In the genomic region with DNA sequence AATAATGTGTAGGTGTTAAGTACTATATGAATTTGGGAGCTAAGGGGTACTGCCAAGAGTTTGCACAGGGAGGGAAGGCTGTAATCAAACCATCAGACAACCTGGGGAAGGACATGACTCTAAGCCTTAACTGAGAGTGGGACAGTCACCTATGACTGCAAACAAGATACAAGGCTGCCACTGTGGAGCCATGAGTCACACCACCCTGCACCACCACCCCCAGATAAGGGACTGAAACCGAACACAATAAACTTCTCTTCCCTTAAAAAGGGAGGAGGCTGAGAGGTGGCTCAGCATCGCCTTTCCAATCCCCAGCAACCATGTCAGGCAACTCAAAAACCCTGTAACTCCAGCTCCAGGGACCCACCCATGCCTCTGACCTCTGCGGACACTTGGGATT, we compare ENCODE assay signal across 14 mouse cellular contexts. TPM values are rescaled to one million over a fixed set of nuclear protein-coding genes. Genes with fewer than 3 reads are reported as not detected.
DNase-seq lines count a peak whose midpoint lies in the region; ATAC-seq lines count a peak whose summit lies in the region.
"Had no signal": no experiment of that assay in that cellular context is flagged by ENCODE, and none has a peak within 500 bp of the region (broad histone marks: within the 10 kb centered on the region; RNA-seq: fewer than 3 reads in every experiment).

No protein-coding gene starts in this region.

- no peak overlapping the region for H3K4me2 ChIP-seq in embryonic facial prominence, embryonic 11.5 days (ENCODE audit: low read depth, low read length)
- peak overlapping the region; percentile 89; the same call in 1 of the 2 replicates for H3K4me2 ChIP-seq in kidney, embryonic 16.5 days (replicated peaks; ENCODE audit: low read depth, low read length)
- 0 out of 2 replicates have a peak overlapping the region, but pooled peaks have one; percentile 1 for H3K4me2 ChIP-seq in neural tube, embryonic 15.5 days

- peaks cover 5% of the 10 kb centered on the region for H3K36me3 ChIP-seq in embryonic facial prominence, embryonic 11.5 days (replicated peaks; ENCODE audit: control insufficient read depth, insufficient read depth, low read depth, low read length)
- H3K36me3 ChIP-seq in embryonic facial prominence, embryonic 10.5 days (replicated peaks): peaks cover 44% of the 10 kb centered on the region
- peaks cover 32% of the 10 kb centered on the region for H3K36me3 ChIP-seq in kidney, embryonic 16.5 days (ENCODE audit: insufficient read depth, low read length)
- H3K36me3 ChIP-seq in neural tube, embryonic 15.5 days: peaks cover 33% of the 10 kb centered on the region

- H3K4me3 ChIP-seq in embryonic facial prominence, embryonic 11.5 days (ENCODE audit: low read depth, low read length): no peak overlapping the region
- H3K4me3 ChIP-seq in embryonic facial prominence, embryonic 10.5 days: no peak overlapping the region
- no peak overlapping the region for H3K4me3 ChIP-seq in kidney, embryonic 16.5 days (ENCODE audit: low read length)
- H3K4me3 ChIP-seq in neural tube, embryonic 15.5 days (replicated peaks): no peak overlapping the region

- H3K27ac ChIP-seq in embryonic facial prominence, embryonic 11.5 days (replicated peaks; ENCODE audit: low read depth, low read length): no peak overlapping the region
- H3K27ac ChIP-seq in embryonic facial prominence, embryonic 10.5 days (replicated peaks): no peak overlapping the region
- no peak overlapping the region for H3K27ac ChIP-seq in kidney, embryonic 16.5 days (ENCODE audit: low read length)
- H3K27ac ChIP-seq in neural tube, embryonic 15.5 days (replicated peaks): no peak overlapping the region

- H3K9me3 ChIP-seq in embryonic facial prominence, embryonic 11.5 days (replicated peaks; ENCODE audit: control insufficient read depth, low read length): no peaks in the 10 kb centered on the region
- no peaks in the 10 kb centered on the region for H3K9me3 ChIP-seq in embryonic facial prominence, embryonic 10.5 days
- H3K9me3 ChIP-seq in kidney, embryonic 16.5 days (ENCODE audit: low read length): no peaks in the 10 kb centered on the region
- no peaks in the 10 kb centered on the region for H3K9me3 ChIP-seq in neural tube, embryonic 15.5 days (replicated peaks)

- peaks cover 5% of the 10 kb centered on the region for H3K4me1 ChIP-seq in embryonic facial prominence, embryonic 11.5 days (ENCODE audit: control insufficient read depth, insufficient read depth, low read length)
- peaks cover 35% of the 10 kb centered on the region for H3K4me1 ChIP-seq in embryonic facial prominence, embryonic 10.5 days
- H3K4me1 ChIP-seq in kidney, embryonic 16.5 days (ENCODE audit: insufficient read depth, low read length): peaks cover 29% of the 10 kb centered on the region
- peaks cover 53% of the 10 kb centered on the region for H3K4me1 ChIP-seq in neural tube, embryonic 15.5 days

- DNase-seq in embryonic facial prominence, embryonic 11.5 days (ENCODE audit: low spot score): no peak
- DNase-seq in embryonic facial prominence, embryonic 10.5 days (ENCODE audit: low spot score): no peak
- no peak for DNase-seq in kidney, postnatal 14 days
- peak; percentile 65 for DNase-seq in liver
- DNase-seq in urinary bladder, adult 18-20 months (ENCODE audit: low spot score in 2 of 2): no peak
- no peak for DNase-seq in urinary bladder, postnatal 10 days (ENCODE audit: low spot score)
- DNase-seq: cerebellum, postnatal 25 days; kidney, postnatal 36 days; lung, embryonic 14.5 days; midbrain, embryonic 14.5 days; right cerebral cortex, postnatal 25 days had no signal

- no peak for ATAC-seq in embryonic facial prominence, embryonic 11.5 days (replicated peaks; ENCODE audit: insufficient number of reproducible peaks, low FRiP score, low TSS enrichment, low read depth)
- no peak for ATAC-seq in kidney, embryonic 16.5 days (ENCODE audit: low FRiP score, low TSS enrichment)
- no peak for ATAC-seq in neural tube, embryonic 15.5 days (ENCODE audit: low FRiP score)
- ATAC-seq: hindbrain, embryonic 16.5 days had no signal

- H3K27me3 ChIP-seq in embryonic facial prominence, embryonic 11.5 days (ENCODE audit: control insufficient read depth, insufficient read depth, low read length): no peaks in the 10 kb centered on the region
- H3K27me3 ChIP-seq in embryonic facial prominence, embryonic 10.5 days (replicated peaks; ENCODE audit: low read depth, poor library complexity, severe bottlenecking): no peaks in the 10 kb centered on the region
- H3K27me3 ChIP-seq in kidney, embryonic 16.5 days (ENCODE audit: insufficient read depth, low read length): no peaks in the 10 kb centered on the region
- no peaks in the 10 kb centered on the region for H3K27me3 ChIP-seq in neural tube, embryonic 15.5 days (replicated peaks)

- H3K9ac ChIP-seq in embryonic facial prominence, embryonic 11.5 days (replicated peaks; ENCODE audit: low read length): peak overlapping the region; percentile 9; the same call in 1 of the 2 replicates
- H3K9ac ChIP-seq in kidney, embryonic 16.5 days (replicated peaks; ENCODE audit: low read length): no peak overlapping the region
- H3K9ac ChIP-seq in neural tube, embryonic 15.5 days (replicated peaks): no peak overlapping the region
- H3K9ac ChIP-seq: lung, embryonic 14.5 days had no signal

- WGBS in embryonic facial prominence, embryonic 11.5 days: 94% methylated on average over 3 of the region's 3 CpGs
- 85% methylated on average over 3 of the region's 3 CpGs for WGBS in embryonic facial prominence, embryonic 10.5 days
- WGBS in kidney, embryonic 16.5 days: 80% methylated on average over 3 of the region's 3 CpGs
- WGBS in neural tube, embryonic 15.5 days: 84% methylated on average over 3 of the region's 3 CpGs

RNA-seq across cellular contexts. Expression of gene Ndufa6, which starts 2.6 kb away (rescaled TPM):
- 271 and 281 TPM in 2 replicates for polyA plus RNA-seq in embryonic facial prominence, embryonic 11.5 days (2014; fragmentation: Nextera tagmentation; extraction: Ambion mirVana)
- 243 and 256 TPM in 2 replicates for polyA plus RNA-seq in embryonic facial prominence, embryonic 10.5 days (2016; fragmentation: Nextera tagmentation; extraction: Ambion mirVana)
- polyA plus RNA-seq in kidney, embryonic 16.5 days (2015; fragmentation: Nextera tagmentation; extraction: Ambion mirVana): 415 and 434 TPM in 2 replicates
- 409 and 417 TPM in 2 replicates for polyA plus RNA-seq in neural tube, embryonic 15.5 days (2015; fragmentation: Nextera tagmentation; extraction: Ambion mirVana)

RNA-seq across cellular contexts. Expression of gene Smdt1, which starts 12.7 kb away (rescaled TPM):
- polyA plus RNA-seq in embryonic facial prominence, embryonic 11.5 days (2014; fragmentation: Nextera tagmentation; extraction: Ambion mirVana): 214 and 227 TPM in 2 replicates
- polyA plus RNA-seq in embryonic facial prominence, embryonic 10.5 days (2016; fragmentation: Nextera tagmentation; extraction: Ambion mirVana): 212 and 215 TPM in 2 replicates
- polyA plus RNA-seq in kidney, embryonic 16.5 days (2015; fragmentation: Nextera tagmentation; extraction: Ambion mirVana): 319 and 325 TPM in 2 replicates
- 392 and 440 TPM in 2 replicates for polyA plus RNA-seq in neural tube, embryonic 15.5 days (2015; fragmentation: Nextera tagmentation; extraction: Ambion mirVana)

RNA-seq across cellular contexts. Expression of gene Pheta2, which starts 12.7 kb away (rescaled TPM):
- 3.6 and 3.7 TPM in 2 replicates for polyA plus RNA-seq in embryonic facial prominence, embryonic 11.5 days (2014; fragmentation: Nextera tagmentation; extraction: Ambion mirVana)
- 4.9 TPM in 2 replicates for polyA plus RNA-seq in embryonic facial prominence, embryonic 10.5 days (2016; fragmentation: Nextera tagmentation; extraction: Ambion mirVana)
- 10.4 and 12.5 TPM in 2 replicates for polyA plus RNA-seq in kidney, embryonic 16.5 days (2015; fragmentation: Nextera tagmentation; extraction: Ambion mirVana)
- 2.4 and 6.6 TPM in 2 replicates for polyA plus RNA-seq in neural tube, embryonic 15.5 days (2015; fragmentation: Nextera tagmentation; extraction: Ambion mirVana)

RNA-seq across cellular contexts. Expression of gene Naga, which starts 12.8 kb away (rescaled TPM):
- polyA plus RNA-seq in embryonic facial prominence, embryonic 11.5 days (2014; fragmentation: Nextera tagmentation; extraction: Ambion mirVana): 26.9 and 30.6 TPM in 2 replicates
- polyA plus RNA-seq in embryonic facial prominence, embryonic 10.5 days (2016; fragmentation: Nextera tagmentation; extraction: Ambion mirVana): 19.2 and 24.0 TPM in 2 replicates
- polyA plus RNA-seq in kidney, embryonic 16.5 days (2015; fragmentation: Nextera tagmentation; extraction: Ambion mirVana): 81.9 and 87.4 TPM in 2 replicates
- polyA plus RNA-seq in neural tube, embryonic 15.5 days (2015; fragmentation: Nextera tagmentation; extraction: Ambion mirVana): 33.4 and 41.8 TPM in 2 replicates

RNA-seq across cellular contexts. Expression of gene Cyp2d22, which starts 28.6 kb away (rescaled TPM):
- 1.4 and 2.2 TPM in 2 replicates for polyA plus RNA-seq in embryonic facial prominence, embryonic 11.5 days (2014; fragmentation: Nextera tagmentation; extraction: Ambion mirVana)
- 2.1 and 3.0 TPM in 2 replicates for polyA plus RNA-seq in embryonic facial prominence, embryonic 10.5 days (2016; fragmentation: Nextera tagmentation; extraction: Ambion mirVana)
- polyA plus RNA-seq in kidney, embryonic 16.5 days (2015; fragmentation: Nextera tagmentation; extraction: Ambion mirVana): 18.2 and 21.1 TPM in 2 replicates
- polyA plus RNA-seq in neural tube, embryonic 15.5 days (2015; fragmentation: Nextera tagmentation; extraction: Ambion mirVana): 2.1 and 3.3 TPM in 2 replicates
